ENCODE assay signal across 9 mouse cellular contexts in genomic region chr17:79728585-79729503, GRCm38 (mm10). TPM values are rescaled to one million over a fixed set of nuclear protein-coding genes. Genes with fewer than 3 reads are reported as not detected.
DNase-seq lines count a peak whose midpoint lies in the region; ATAC-seq and TF ChIP-seq lines count a peak whose summit lies in the region.
"Had no signal": no experiment of that assay in that cellular context is flagged by ENCODE, and none has a peak within 500 bp of the region (broad histone marks: within the 10 kb centered on the region; RNA-seq: fewer than 3 reads in every experiment).

No protein-coding gene starts in this region.

- H3K36me3 ChIP-seq in heart, embryonic 16.5 days (ENCODE audit: control insufficient read depth, insufficient read depth): no peaks in the 10 kb centered on the region
- H3K36me3 ChIP-seq in embryonic facial prominence, embryonic 14.5 days (ENCODE audit: control insufficient read depth, insufficient read depth, low read length): no peaks in the 10 kb centered on the region
- no peaks in the 10 kb centered on the region for H3K36me3 ChIP-seq in intestine, embryonic 16.5 days (ENCODE audit: control insufficient read depth, insufficient read depth, low read length)
- no peaks in the 10 kb centered on the region for H3K36me3 ChIP-seq in midbrain, postnatal 0 days (ENCODE audit: insufficient read depth, low read length)

- no peaks in the 10 kb centered on the region for H3K9me3 ChIP-seq in heart, embryonic 16.5 days (replicated peaks; ENCODE audit: control insufficient read depth, low read length)
- no peaks in the 10 kb centered on the region for H3K9me3 ChIP-seq in embryonic facial prominence, embryonic 14.5 days (ENCODE audit: control insufficient read depth, low read length)
- H3K9me3 ChIP-seq in intestine, embryonic 16.5 days (ENCODE audit: control insufficient read depth, low read length): no peaks in the 10 kb centered on the region
- H3K9me3 ChIP-seq in midbrain, postnatal 0 days (ENCODE audit: low read length): no peaks in the 10 kb centered on the region

- no peaks in the 10 kb centered on the region; the same call in 1 of the 2 replicates for H3K27me3 ChIP-seq in heart, embryonic 16.5 days (ENCODE audit: control insufficient read depth, insufficient read depth, low read length)
- no peaks in the 10 kb centered on the region for H3K27me3 ChIP-seq in embryonic facial prominence, embryonic 14.5 days (replicated peaks; ENCODE audit: control insufficient read depth, insufficient read depth, low read length)
- H3K27me3 ChIP-seq in intestine, embryonic 16.5 days (replicated peaks; ENCODE audit: control insufficient read depth, insufficient read depth, low read length): no peaks in the 10 kb centered on the region
- H3K27me3 ChIP-seq in midbrain, postnatal 0 days (ENCODE audit: insufficient read depth, low read length): no peaks in the 10 kb centered on the region

- WGBS in heart, embryonic 16.5 days: 20% methylated on average over 16 of the region's 16 CpGs
- 17% methylated on average over 16 of the region's 16 CpGs for WGBS in embryonic facial prominence, embryonic 14.5 days
- 25% methylated on average over 16 of the region's 16 CpGs for WGBS in intestine, embryonic 16.5 days
- WGBS in midbrain, postnatal 0 days: 33% methylated on average over 16 of the region's 16 CpGs

- peaks cover 19% of the 10 kb centered on the region for H3K4me1 ChIP-seq in heart, embryonic 16.5 days (ENCODE audit: control insufficient read depth, insufficient read depth, low read length)
- H3K4me1 ChIP-seq in embryonic facial prominence, embryonic 14.5 days (ENCODE audit: control insufficient read depth, insufficient read depth, low read length): peaks cover 33% of the 10 kb centered on the region
- H3K4me1 ChIP-seq in intestine, embryonic 16.5 days (ENCODE audit: control insufficient read depth, insufficient read depth, low read length): no peaks in the 10 kb centered on the region
- no peaks in the 10 kb centered on the region; the same call in 1 of the 2 replicates for H3K4me1 ChIP-seq in midbrain, postnatal 0 days (ENCODE audit: insufficient read depth, low read length)

- H3K9ac ChIP-seq in heart, embryonic 16.5 days (ENCODE audit: low read length): peak overlapping the region; percentile 11; the same call in 1 of the 2 replicates
- H3K9ac ChIP-seq in embryonic facial prominence, embryonic 14.5 days (ENCODE audit: low read depth, low read length): no peak overlapping the region
- H3K9ac ChIP-seq in intestine, embryonic 16.5 days (ENCODE audit: low read depth, low read length): no peak overlapping the region
- H3K9ac ChIP-seq in midbrain, postnatal 0 days (replicated peaks; ENCODE audit: low read length, poor library complexity, severe bottlenecking): no peak overlapping the region

- peak overlapping the region; percentile 42 for H3K4me3 ChIP-seq in heart, embryonic 16.5 days (ENCODE audit: low read length)
- peak overlapping the region; percentile 13; the same call in 1 of the 2 replicates for H3K4me3 ChIP-seq in embryonic facial prominence, embryonic 14.5 days (ENCODE audit: low read depth, low read length)
- H3K4me3 ChIP-seq in intestine, embryonic 16.5 days (ENCODE audit: low read length): no peak overlapping the region
- H3K4me3 ChIP-seq in midbrain, postnatal 0 days (ENCODE audit: low read depth, low read length): peak overlapping the region; percentile 17

- peak overlapping the region; percentile 60 for H3K4me2 ChIP-seq in heart, embryonic 16.5 days (ENCODE audit: low read depth, low read length)
- H3K4me2 ChIP-seq in embryonic facial prominence, embryonic 14.5 days (ENCODE audit: low read depth, low read length): peak overlapping the region; percentile 46
- H3K4me2 ChIP-seq in intestine, embryonic 16.5 days (ENCODE audit: low read depth, low read length): peak overlapping the region; percentile 1; the same call in 1 of the 2 replicates
- H3K4me2 ChIP-seq in midbrain, postnatal 0 days (ENCODE audit: low read depth, low read length, poor library complexity, severe bottlenecking): peak overlapping the region; percentile 38

- H3K27ac ChIP-seq in heart, embryonic 16.5 days (ENCODE audit: low read length): no peak overlapping the region
- H3K27ac ChIP-seq in embryonic facial prominence, embryonic 14.5 days (replicated peaks; ENCODE audit: low read depth, low read length): no peak overlapping the region
- no peak overlapping the region for H3K27ac ChIP-seq in intestine, embryonic 16.5 days (ENCODE audit: low read length)
- H3K27ac ChIP-seq in midbrain, postnatal 0 days (ENCODE audit: low read depth, low read length): no peak overlapping the region

- intact Hi-C loops in heart, postnatal 25 days (cut with DNase I): no loop called here

- no peak for ATAC-seq in heart, embryonic 16.5 days (replicated peaks; ENCODE audit: extremely low read depth, insufficient read depth, low FRiP score)
- peak; percentile 87 for ATAC-seq in embryonic facial prominence, embryonic 14.5 days (ENCODE audit: low read depth)
- peak; percentile 42 for ATAC-seq in intestine, embryonic 16.5 days
- no peak; the same call in 1 of the 2 replicates for ATAC-seq in midbrain, postnatal 0 days (ENCODE audit: low FRiP score)

- DNase-seq in heart, postnatal 25 days (ENCODE audit: low spot score): no peak
- DNase-seq in embryonic facial prominence, embryonic 14.5 days (ENCODE audit: low spot score): peak; percentile 82
- no peak for DNase-seq in midbrain, postnatal 0 days (ENCODE audit: low spot score)
- no peak for DNase-seq in spleen, adult 18-20 months
- DNase-seq in cerebellum, adult 11 months: no peak
- no peak for DNase-seq in gastrocnemius, postnatal 4 days (ENCODE audit: low spot score in 2 of 2)
- DNase-seq: adrenal gland, adult 2 months had no signal

- TF ChIP-seq CTCF in midbrain, postnatal 0 days (IDR thresholded peaks at IDR 0.05): no peak

RNA-seq across cellular contexts. Expression of gene Cyp1b1, which starts 14.0 kb away (rescaled TPM):
- 2.0 and 2.4 TPM in 2 replicates for polyA plus RNA-seq in heart, embryonic 16.5 days (2015; fragmentation: Nextera tagmentation; extraction: Ambion mirVana)
- 1 to 10 TPM; 3.2 to 3.4 TPM for total RNA-seq in heart, postnatal 25 days (2021)
- 8.6 and 9.9 TPM in 2 replicates for polyA plus RNA-seq in embryonic facial prominence, embryonic 14.5 days (2014; fragmentation: Nextera tagmentation; extraction: Ambion mirVana)
- polyA plus RNA-seq in intestine, embryonic 16.5 days (2015; fragmentation: Nextera tagmentation; extraction: Ambion mirVana): 6.9 and 8.9 TPM in 2 replicates
- total RNA-seq in midbrain, postnatal 0 days (2014; rRNA removed): 8.7 and 12.2 TPM in 2 replicates
- 4.5 and 5.0 TPM in 2 replicates for polyA plus RNA-seq in midbrain, postnatal 0 days (2015; fragmentation: Nextera tagmentation; extraction: Ambion mirVana)
- total RNA-seq in gastrocnemius, postnatal 4 days (2021): under 1 TPM; 0.36 to 0.42 TPM

Comparison
In these comparisons a context has a peak if more than half of its experiments do, and no peak if none do; other contexts are left out.
1. ATAC-seq: peak in embryonic facial prominence, embryonic 14.5 days (single experiment) and intestine, embryonic 16.5 days (single experiment); none in heart, embryonic 16.5 days (single experiment) and midbrain, postnatal 0 days (single experiment).
2. H3K4me2 ChIP-seq: peak in every context shown above with its lines; median percentile 60 in heart, embryonic 16.5 days; 46 in embryonic facial prominence, embryonic 14.5 days; 38 in midbrain, postnatal 0 days; 1 in intestine, embryonic 16.5 days.